Mouse (Mus musculus): ENCODE measurements around the gene Tle4.

DNA sequence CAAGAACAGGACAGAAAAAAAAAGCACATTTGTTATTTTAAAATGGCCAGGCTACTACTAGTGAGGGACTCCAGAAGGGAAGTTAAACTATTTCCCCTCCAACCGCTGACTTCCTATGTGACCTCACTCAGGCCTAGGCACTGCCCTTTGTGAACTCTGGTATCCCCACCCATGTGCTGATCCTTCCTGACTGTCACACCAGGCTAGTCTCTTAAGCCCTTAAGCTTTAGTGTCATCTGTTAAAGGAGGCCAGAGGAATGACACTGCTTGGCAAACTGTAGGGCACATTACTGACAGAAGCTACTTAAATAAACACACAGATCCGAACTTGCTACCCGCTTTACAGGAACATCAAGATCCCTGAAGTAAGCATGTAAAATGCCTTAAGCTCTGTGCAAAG, 11.7 kb downstream of the Tle4 start:
- no peak for TF ChIP-seq CTCF (conservative IDR thresholded peaks at IDR 0.05; ENCODE audit: insufficient read depth, insufficient read length, low read depth, low read length)
- no peak for TF ChIP-seq POLR2A (IDR thresholded peaks at IDR 0.05; ENCODE audit: low read depth, low read length)

Measured in kidney, adult 2 months (tissue).